Mouse (Mus musculus): ENCODE results near the gene Khdc3.

GRCm38 (mm10) chr9:73087581-73087980, 14.1 kb upstream of the Khdc3 start:
- TF ChIP-seq CTCF (IDR thresholded peaks at IDR 0.05) (no peak), EP300 (IDR thresholded peaks at IDR 0.05) (no peak)
